Mouse (Mus musculus) ES-E14 (cell line): ENCODE data around the gene Msi2.

Source experiments
- HCFC1 ChIP-seq: IDR thresholded peaks from 2 replicates; pipeline ENCODE4 v1.6.1; 2012; ENCODE audit warnings: low read length, inconsistent platforms, borderline replicate concordance; ENCODE audit not compliant: insufficient read depth
- MAFK ChIP-seq: IDR thresholded peaks from 2 replicates; pipeline ENCODE4 v1.6.1; 2014; ENCODE audit warnings: mild to moderate bottlenecking, low read depth, low read length, inconsistent platforms; ENCODE audit not compliant: insufficient read depth
- ZNF384 ChIP-seq: IDR thresholded peaks from 2 replicates; pipeline ENCODE4 v1.6.1; 2012; ENCODE audit warnings: low read depth, low read length, inconsistent platforms

GRCm38 (mm10) chr11:88654391-88655213 lies 63.7 kb downstream of the Msi2 start:
- TF ChIP-seq HCFC1 (no peak), MAFK (no peak), ZNF384 (no peak)
